Mouse (Mus musculus) kidney, adult 9 months (tissue): ENCODE measurements around the gene Hspa1a.
"Not testable (repeated sequence)": the region's sequence is repeated elsewhere in the genome, so short reads cannot be mapped to it uniquely, and the experiment has no call there.

Source experiments
- DNase-seq: peaks from one replicate; pipeline ENCODE4 v3.0.0; 2022

Gene Hspa1a

GRCm38 (mm10) chr17:35000717-35001451 is 28.9 kb upstream of the Hspa1a start, which contains the start of gene Vars:
Gene Vars (plus strand): TSS chr17:35000987.
- peak; percentile 86 for DNase-seq

DNA sequence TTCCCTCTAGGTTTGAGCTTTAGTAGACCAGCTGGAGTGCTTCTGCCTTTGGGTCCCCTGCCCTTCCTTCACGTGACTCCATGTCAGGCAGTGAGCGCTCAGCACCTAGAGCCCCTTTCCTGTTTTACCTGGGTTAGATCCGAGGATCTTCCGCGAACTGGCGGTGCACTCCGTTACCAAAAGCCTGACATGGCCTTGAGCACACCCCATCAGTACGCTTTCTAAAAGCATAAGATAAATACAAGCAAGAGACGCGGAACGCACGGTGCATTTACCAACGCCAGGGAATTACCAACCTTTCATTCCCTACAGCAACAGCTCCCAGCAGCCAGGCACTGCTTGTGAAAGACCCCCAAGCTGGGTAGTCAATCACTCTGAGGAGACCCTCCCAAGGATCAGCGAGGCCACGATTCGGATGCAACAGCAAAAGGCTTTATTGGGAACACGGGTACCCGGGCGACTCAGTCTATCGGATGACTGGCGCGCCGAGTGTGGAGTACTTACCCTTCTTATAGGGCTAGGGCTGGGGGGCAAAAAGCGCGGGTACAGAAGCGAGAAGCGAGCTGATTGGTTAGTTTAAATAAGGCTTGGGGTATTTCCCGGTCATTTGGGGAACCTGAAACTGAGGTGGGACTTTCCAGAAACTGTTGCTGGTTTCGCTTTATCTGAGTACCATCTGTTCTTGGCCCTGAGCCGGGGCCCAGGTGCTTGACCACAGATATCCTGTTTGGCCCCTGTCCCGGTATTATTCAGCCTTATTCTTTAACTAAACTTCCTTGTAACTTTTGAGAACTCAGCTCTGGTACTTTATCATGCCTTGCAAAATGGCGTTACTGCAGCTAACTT is 28.1 kb upstream of the Hspa1a start:
- not testable (repeated sequence) for DNase-seq

DNA sequence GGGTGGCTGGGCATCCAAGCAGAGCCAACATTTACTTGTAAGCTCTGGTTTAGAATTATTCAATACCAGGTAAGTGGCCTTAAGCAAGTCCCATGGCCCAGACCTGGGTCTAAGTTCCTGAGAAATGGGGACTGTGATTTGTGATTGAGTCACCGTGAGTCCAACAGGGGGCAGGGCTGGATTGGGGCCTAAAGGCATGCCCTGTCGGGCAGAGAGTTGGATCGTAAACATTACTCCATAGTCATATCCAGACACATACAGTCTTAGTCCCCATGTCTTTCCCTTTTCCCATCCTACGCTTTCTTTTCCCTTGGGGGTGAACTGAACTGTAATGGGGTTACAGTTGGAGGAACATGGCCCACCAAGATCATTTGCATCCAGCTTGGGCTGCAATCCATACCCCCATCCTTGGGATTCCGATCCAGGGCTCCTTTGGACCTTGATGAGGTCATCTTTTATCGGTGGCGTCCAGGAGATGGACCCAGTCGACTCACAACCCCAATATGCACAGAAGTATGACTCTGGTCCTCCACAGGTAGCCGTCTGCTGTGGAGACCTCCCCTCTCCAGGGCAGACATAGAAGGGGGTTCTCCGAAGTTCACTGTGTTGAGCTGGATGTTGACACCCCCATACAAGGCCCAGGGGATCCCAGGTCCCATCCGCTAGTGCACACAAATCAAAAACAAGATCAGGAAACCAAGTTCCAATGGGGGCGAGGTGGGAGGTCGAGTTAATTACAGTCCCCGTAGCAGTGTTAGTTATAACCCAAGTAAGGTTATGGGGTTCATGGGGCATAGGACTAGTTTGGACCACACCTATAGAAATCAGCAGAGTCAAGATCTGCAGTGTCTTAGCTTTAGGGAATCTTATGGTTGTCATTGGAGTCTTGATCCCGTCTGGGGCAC is 26.8 kb upstream of the Hspa1a start:
- DNase-seq, result no peak

DNA sequence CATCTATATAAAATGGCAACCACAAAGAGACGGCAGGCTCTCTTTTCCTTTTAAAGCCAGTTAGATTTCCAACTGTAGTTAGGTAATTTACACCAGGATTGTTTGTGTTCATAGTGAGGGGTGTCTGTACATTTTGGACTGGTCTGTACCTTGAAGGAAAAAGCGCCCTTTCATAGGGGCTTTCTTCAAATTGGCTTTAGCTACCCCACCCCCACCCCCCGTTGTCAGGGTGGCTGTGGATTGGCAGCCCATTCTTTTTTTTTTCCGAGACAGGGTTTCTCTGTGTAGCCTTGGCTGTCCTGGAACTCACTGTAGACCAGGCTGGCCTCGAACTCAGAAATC is 25.2 kb upstream of the Hspa1a start:
- DNase-seq, result no peak

- DNase-seq, result no peak
Measured at GRCm38 (mm10) chr17:34996411-34997141, 24.6 kb upstream of the Hspa1a start.

DNA sequence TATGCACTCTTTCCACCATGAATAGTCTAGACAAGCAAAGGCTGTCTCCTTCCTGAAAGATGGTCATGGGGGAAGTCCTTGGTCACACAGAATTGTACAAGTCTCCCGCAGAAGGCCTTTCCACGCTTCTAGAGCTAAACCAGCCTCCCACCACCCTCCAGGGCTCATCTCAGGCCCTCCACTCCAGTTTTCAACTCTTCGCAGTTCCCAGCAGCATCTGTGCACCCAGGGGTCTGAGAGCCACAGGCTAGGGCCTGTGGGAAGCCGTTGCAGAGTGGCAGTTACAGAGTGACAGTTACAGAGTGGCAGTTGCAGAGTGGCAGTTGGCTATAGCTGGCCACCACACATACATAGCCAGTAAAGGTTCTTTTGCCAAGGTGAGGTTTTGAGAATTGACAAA is 24.0 kb upstream of the Hspa1a start:
- not testable (repeated sequence) for DNase-seq

- DNase-seq, result not testable (repeated sequence)
Measured at GRCm38 (mm10) chr17:34995192-34995591, 23.2 kb upstream of the Hspa1a start.

- no peak for DNase-seq
Measured at GRCm38 (mm10) chr17:34994751-34995150, 22.8 kb upstream of the Hspa1a start.

DNA sequence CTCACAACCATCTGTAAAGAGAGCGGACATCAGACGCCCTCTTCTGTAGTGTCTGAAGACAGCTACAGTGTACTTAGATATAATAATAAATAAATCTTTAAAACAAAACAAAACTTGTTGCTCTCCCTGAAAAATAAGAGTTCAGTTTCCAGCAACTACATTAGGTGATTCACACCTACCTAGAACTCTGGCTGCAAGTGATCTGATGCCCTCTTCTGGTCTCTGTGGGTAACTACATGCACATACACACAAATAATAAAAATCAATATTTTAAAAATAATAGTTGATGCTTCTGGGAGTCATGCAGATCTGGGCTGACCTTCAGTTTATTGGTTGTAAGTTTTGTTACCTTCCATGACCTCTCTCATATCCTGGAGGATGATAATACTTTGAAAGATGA is 12.3 kb upstream of the Hspa1a start:
- DNase-seq, result peak; percentile 59

DNA sequence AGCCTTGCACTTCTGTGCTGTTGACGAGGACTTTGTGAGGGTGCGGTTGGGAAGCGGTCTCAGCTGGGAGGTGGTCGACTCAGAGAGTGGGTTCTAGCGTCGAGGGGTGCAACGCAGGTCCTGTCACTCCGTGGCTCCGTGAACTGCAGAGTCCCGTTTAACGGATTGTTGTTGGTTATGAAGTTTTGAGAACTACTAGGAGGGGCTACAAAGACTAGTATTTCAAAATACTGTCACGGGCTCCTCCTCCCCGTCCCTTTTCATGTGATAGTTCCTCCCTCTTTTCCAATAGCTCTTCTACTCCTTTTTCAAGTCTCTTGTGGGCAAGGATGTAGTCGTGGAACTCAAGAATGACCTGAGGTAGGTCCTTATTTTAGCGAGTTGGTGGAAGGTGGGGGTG is 10.4 kb upstream of the Hspa1a start:
- no peak for DNase-seq

DNA sequence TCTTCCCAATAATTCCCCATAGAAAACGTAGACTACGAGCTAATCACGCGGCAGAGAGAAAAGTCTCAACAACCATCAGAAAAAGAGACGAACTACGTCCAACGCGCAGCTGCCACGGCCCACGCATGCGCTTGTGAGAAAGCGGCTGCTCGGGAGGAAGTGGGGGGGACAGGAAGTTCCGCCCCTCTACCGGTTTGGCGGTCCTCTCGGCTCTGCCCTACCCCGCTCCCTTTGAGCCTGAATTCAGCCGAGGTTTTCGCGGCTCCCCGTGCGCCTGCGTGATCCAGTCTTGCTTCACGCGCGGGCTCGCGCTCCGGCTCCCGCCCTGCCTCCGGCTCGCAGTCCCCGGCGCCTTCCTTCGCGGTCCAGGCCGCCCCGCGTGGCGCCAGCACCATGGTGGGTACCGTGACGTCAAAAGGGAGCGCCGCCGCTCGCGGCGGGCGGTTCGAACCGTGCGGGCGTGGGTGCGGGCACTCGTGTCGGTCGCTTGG is 9.8 kb upstream of the Hspa1a start, which contains the start of gene Lsm2:
Gene Lsm2, plus strand, starts transcription at position 173 of the 491 bp plus-strand sequence.
- peak; percentile 94 for DNase-seq

- DNase-seq, result peak; percentile 86
Measured at GRCm38 (mm10) chr17:34980655-34981054, 8.7 kb upstream of the Hspa1a start.

GRCm38 (mm10) chr17:34979631-34980030 is 7.7 kb upstream of the Hspa1a start:
- DNase-seq, result no peak

GRCm38 (mm10) chr17:34978239-34978638 is 6.3 kb upstream of the Hspa1a start:
- DNase-seq, result no peak

DNA sequence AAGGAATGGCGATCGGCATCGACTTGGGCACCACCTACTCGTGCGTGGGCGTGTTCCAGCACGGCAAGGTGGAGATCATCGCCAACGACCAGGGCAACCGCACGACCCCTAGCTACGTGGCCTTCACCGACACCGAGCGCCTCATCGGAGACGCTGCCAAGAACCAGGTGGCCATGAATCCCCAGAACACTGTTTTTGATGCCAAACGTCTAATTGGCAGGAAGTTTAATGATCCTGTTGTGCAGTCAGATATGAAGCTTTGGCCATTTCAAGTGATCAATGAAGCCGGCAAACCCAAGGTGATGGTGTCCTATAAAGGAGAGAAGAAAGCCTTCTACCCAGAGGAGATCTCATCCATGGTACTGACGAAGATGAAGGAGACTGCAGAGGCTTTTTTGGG is 5.0 kb upstream of the Hspa1a start:
- no peak for DNase-seq

DNA sequence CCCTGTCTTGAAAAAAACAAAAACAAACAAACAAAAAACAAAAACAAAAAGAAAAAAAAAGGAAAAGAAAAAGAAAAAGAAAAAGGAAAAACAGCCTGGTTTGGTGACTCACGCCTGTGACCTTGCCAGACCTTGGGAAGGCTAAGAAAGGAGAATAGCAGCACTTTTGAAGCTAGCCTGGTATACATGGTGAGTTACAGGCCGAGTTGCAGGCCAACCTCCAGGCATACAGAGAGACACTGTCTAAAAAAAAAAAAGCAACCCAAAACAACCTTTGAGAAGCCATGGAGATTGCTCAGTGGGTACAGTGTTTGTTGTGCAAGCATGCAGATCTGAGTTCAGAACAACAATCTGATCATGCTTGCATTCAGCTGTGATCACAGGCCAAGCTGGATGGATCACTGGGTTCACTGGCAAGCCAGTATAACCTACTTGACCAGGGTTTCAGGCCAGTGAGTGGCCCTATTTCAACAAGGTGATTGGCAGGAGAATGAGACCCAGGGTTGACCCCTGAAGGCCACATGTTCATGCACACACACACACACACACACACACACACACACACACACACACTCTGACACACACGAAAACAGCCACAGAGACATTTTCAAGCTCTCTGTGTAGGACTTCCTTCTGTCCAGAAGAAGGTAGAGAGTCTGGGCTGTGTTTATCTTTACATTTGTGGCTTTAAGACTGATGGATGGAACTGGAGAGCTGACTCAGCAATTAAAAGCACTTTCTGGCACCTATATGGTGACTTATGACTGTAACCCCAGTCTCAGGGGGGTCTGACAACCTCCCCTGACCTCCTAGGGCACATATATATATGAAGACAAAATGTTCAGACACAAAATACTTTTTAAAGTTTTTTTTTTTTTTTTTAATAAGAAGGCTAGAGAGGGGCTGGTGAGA is 3.9 kb upstream of the Hspa1a start:
- no peak for DNase-seq

GRCm38 (mm10) chr17:34971694-34972068 is 275 bp downstream of the Hspa1a start:
- not testable (repeated sequence) for DNase-seq

GRCm38 (mm10) chr17:34970850-34971249 is 1.1 kb downstream of the Hspa1a start:
- DNase-seq, result peak; percentile 3

DNA sequence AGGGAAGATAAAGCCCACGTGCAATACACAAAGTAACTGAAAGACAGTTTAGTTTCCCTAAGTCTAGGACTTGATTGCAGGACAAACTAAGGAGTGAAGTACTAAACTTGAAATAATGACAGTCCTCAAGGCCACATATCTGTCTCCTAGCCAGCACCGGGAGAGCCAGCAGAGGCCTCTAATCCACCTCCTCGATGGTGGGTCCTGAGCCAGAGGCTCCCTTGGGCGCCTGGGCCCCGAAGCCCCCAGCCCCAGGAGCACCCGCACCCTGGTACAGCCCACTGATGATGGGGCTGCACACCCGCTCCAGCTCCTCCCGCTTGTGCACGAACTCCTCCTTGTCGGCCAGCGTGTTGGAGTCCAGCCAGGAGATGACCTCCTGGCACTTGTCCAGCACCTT is 2.1 kb downstream of the Hspa1a start, which contains the start of gene Gm20481:
Gene Gm20481, plus strand, starts transcription at position 91 of the 400 bp plus-strand sequence.
- DNase-seq, result not testable (repeated sequence)

DNA sequence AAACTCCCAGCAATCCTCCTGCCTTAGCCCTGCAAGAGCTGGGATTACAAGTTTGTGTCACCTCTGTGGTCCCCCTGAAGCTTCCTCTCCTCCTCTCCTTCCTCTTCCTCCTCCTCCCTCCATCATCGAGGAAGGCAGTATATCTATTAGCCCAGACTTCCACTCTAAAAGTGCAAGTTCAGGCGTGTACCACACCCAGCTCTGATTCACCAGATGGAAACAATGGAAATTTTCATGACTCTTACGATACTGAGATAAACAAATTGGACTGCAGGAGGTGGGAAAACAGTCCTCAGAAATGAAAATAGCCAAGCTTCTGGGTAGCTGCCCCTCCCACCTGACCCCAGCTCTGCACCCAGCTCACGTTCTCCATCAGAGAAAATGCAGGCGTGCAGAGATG is 6.3 kb downstream of the Hspa1a start:
- DNase-seq, result no peak

- peak; percentile 69 for DNase-seq
Measured at GRCm38 (mm10) chr17:34964640-34965049, 7.3 kb downstream of the Hspa1a start.
